23 mouse cellular contexts compared by ENCODE assay signal in genomic region chr2:121300036-121300435, GRCm38 (mm10). TPM values are rescaled to one million over a fixed set of nuclear protein-coding genes. Genes with fewer than 3 reads are reported as not detected.
DNase-seq lines count a peak whose midpoint lies in the region; ATAC-seq lines count a peak whose summit lies in the region.
"Had no signal": no experiment of that assay in that cellular context is flagged by ENCODE, and none has a peak within 500 bp of the region (broad histone marks: within the 10 kb centered on the region; RNA-seq: fewer than 3 reads in every experiment).

No protein-coding gene starts in this region.

- ATAC-seq in cerebellum, adult (ENCODE audit: insufficient number of reproducible peaks, low FRiP score, low TSS enrichment) = no peak
- no peak for ATAC-seq in forebrain, embryonic 15.5 days (replicated peaks)
- ATAC-seq: forebrain, postnatal 0 days; hindbrain, embryonic 16.5 days; inflammation-experienced regulatory T-cells, adult 6 months; intestine, postnatal 0 days; Patski had no signal

- no peaks in the 10 kb centered on the region for H3K9me3 ChIP-seq in forebrain, embryonic 15.5 days
- H3K9me3 ChIP-seq: embryonic facial prominence, embryonic 12.5 days; hindbrain, embryonic 12.5 days had no signal

- H3K9ac ChIP-seq in forebrain, embryonic 15.5 days (replicated peaks) = no peak overlapping the region
- H3K9ac ChIP-seq: embryonic facial prominence, embryonic 12.5 days; forebrain, postnatal 0 days; hindbrain, embryonic 12.5 days had no signal

- peak; percentile 77 for DNase-seq in cerebellum, adult 11-12 months
- DNase-seq in brain, adult 2 months (ENCODE audit: low read depth, low spot score) = peak; percentile 68
- peak; percentile 75 for DNase-seq in cerebellum, adult 9-10 months
- peak; percentile 63 to 70 for DNase-seq in cerebellum, postnatal 25 days
- no peak for DNase-seq in urinary bladder, postnatal 36 days (ENCODE audit: low spot score in 2 of 2)
- no peak for DNase-seq in kidney, postnatal 14 days
- DNase-seq: adrenal gland, adult 2 months; adrenal gland, postnatal 25 days; embryo, embryonic 11 days; forebrain, postnatal 0 days; gastrocnemius, postnatal 36 days; heart, adult 11 months; heart, postnatal 10 days; heart, postnatal 4 days; kidney, adult 8-10 months had no signal

- H3K4me1 ChIP-seq in forebrain, embryonic 15.5 days = peaks cover 36% of the 10 kb centered on the region

- no peak overlapping the region for H3K4me3 ChIP-seq in forebrain, embryonic 15.5 days
- H3K4me3 ChIP-seq: embryonic facial prominence, embryonic 12.5 days; hindbrain, embryonic 12.5 days had no signal

- 90% methylated on average over 10 of the region's 10 CpGs for WGBS in forebrain, embryonic 15.5 days

- no peaks in the 10 kb centered on the region for H3K27me3 ChIP-seq in forebrain, embryonic 15.5 days
- H3K27me3 ChIP-seq: hindbrain, embryonic 12.5 days; Patski had no signal

- H3K4me2 ChIP-seq in forebrain, embryonic 15.5 days (replicated peaks) = no peak overlapping the region
- H3K4me2 ChIP-seq: embryonic facial prominence, embryonic 12.5 days; hindbrain, embryonic 12.5 days had no signal

- H3K36me3 ChIP-seq in forebrain, embryonic 15.5 days = peaks cover 46% of the 10 kb centered on the region

- H3K27ac ChIP-seq in forebrain, embryonic 15.5 days (replicated peaks) = no peak overlapping the region
- H3K27ac ChIP-seq: embryonic facial prominence, embryonic 12.5 days; hindbrain, embryonic 12.5 days had no signal

RNA-seq across cellular contexts. Expression of gene Map1a, which starts 10.6 kb away (rescaled TPM):
- polyA plus RNA-seq in forebrain, embryonic 15.5 days (2015; fragmentation: Nextera tagmentation; extraction: Ambion mirVana) = 9.4 and 13.9 TPM in 2 replicates

RNA-seq across cellular contexts. Expression of gene Trp53bp1, which starts 28.8 kb away (rescaled TPM):
- 186 and 197 TPM in 2 replicates for polyA plus RNA-seq in forebrain, embryonic 15.5 days (2015; fragmentation: Nextera tagmentation; extraction: Ambion mirVana)

RNA-seq across cellular contexts. Expression of gene Ppip5k1, which starts 55.2 kb away (rescaled TPM):
- 13.8 and 16.6 TPM in 2 replicates for polyA plus RNA-seq in forebrain, embryonic 15.5 days (2015; fragmentation: Nextera tagmentation; extraction: Ambion mirVana)

RNA-seq across cellular contexts. Expression of gene Ckmt1, which starts 57.5 kb away (rescaled TPM):
- polyA plus RNA-seq in forebrain, embryonic 15.5 days (2015; fragmentation: Nextera tagmentation; extraction: Ambion mirVana) = 23.8 and 25.1 TPM in 2 replicates

Comparison
In these comparisons a context has a peak if more than half of its experiments do, and no peak if none do; other contexts are left out.
1. DNase-seq: peak in cerebellum, adult 11-12 months (single experiment), brain, adult 2 months (single experiment), cerebellum, adult 9-10 months (single experiment) and cerebellum, postnatal 25 days (2 of 2); none in urinary bladder, postnatal 36 days (0 of 2) and kidney, postnatal 14 days (single experiment).